Mouse (Mus musculus) limb, embryonic 12.5 days (tissue): ENCODE results near the gene Cpsf4. TPM values are rescaled to one million over a fixed set of nuclear protein-coding genes. Genes with fewer than 3 reads are reported as not detected.
A peak's percentile ranks its signal among the peaks of the same experiment; 100 is the strongest.

Experiments used
- ATAC-seq: fragments of 200-750 bp; cut with Nextera tagmentation; 2 replicates; pipeline ENCODE4 v1.8.0; 2017; ENCODE audit warnings: low read depth, moderate TSS enrichment; ENCODE audit not compliant: insufficient number of reproducible peaks, insufficient read depth, low FRiP score, low TSS enrichment
- H3K27ac ChIP-seq: fragments of 300-500 bp; sonication (generic); 2 replicates; pipeline ENCODE4 v1.5.1; 2016; ENCODE audit warnings: mild to moderate bottlenecking, moderate library complexity
- H3K27me3 ChIP-seq: fragments of 300-500 bp; sonication (generic); 2 replicates; pipeline ENCODE4 v1.6.1; 2016; ENCODE audit warnings: mild to moderate bottlenecking, moderate library complexity
- H3K36me3 ChIP-seq: fragments of 300-500 bp; sonication (generic); 2 replicates; pipeline ENCODE4 v1.6.1; 2016; ENCODE audit warnings: mild to moderate bottlenecking, moderate library complexity
- H3K4me1 ChIP-seq: fragments of 300-500 bp; sonication (generic); replicated peaks from 2 replicates; pipeline ENCODE4 v1.6.1; 2016
- H3K4me2 ChIP-seq: fragments of 300-500 bp; sonication (generic); 2 replicates; pipeline ENCODE4 v1.6.1; 2016; ENCODE audit warnings: mild to moderate bottlenecking, moderate library complexity
- H3K4me3 ChIP-seq: fragments of 300-500 bp; sonication (generic); replicated peaks from 2 replicates; pipeline ENCODE4 v1.5.1; 2016; ENCODE audit warnings: mild to moderate bottlenecking
- H3K9ac ChIP-seq: fragments of 300-500 bp; sonication (generic); replicated peaks from 2 replicates; pipeline ENCODE4 v1.6.1; 2016; ENCODE audit warnings: mild to moderate bottlenecking, moderate library complexity
- H3K9me3 ChIP-seq: fragments of 300-500 bp; sonication (generic); 2 replicates; pipeline ENCODE4 v1.6.1; 2016; ENCODE audit warnings: mild to moderate bottlenecking, moderate library complexity
- WGBS: fragments of 180-500 bp; shearing (Covaris S2); methylation state at CpG from one replicate; pipeline ENCODE4 v1.1.7; 2016; 5-methylcytosine and 5-hydroxymethylcytosine counted together
- polyA plus RNA-seq: library from polyadenylated mRNA; unstranded; fragments of >200 nt; fragmentation: Nextera tagmentation; extraction: Ambion mirVana; gene quantifications from 2 replicates; pipeline ENCODE4 v1.2.1, GENCODE M21; 2016

The Cpsf4 gene
- polyA plus RNA-seq, 1 experiment from 2014 or later = 67.2 TPM

DNA sequence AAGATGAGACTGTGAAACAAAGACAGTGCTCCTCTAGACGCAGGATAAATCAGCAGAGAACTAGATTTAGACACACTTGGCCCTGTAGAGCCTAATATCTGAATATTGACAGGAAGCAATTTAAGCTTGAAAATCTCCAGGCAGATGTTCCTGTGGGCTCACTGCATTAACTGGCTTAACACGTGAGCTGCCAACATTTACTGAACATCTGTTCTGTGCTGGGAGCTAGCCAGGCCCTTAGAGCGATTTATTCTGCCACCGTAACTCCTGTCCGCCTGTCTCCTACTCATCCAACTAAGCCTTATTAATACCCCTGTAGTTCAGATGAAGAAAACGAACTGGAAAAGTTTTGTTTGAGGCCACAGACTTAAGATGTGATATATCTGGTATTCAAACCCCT, 28.2 kb upstream of the Cpsf4 start:
- H3K4me1 ChIP-seq = peaks cover 18% of the 10 kb centered on the region
- peaks cover 60% of the 10 kb centered on the region for H3K36me3 ChIP-seq
- H3K4me2 ChIP-seq = peak overlapping the region; percentile 90
- no peak for ATAC-seq
- no peaks in the 10 kb centered on the region for H3K27me3 ChIP-seq
- peak overlapping the region; percentile 86; the same call in 1 of the 2 replicates for H3K27ac ChIP-seq
- H3K9ac ChIP-seq = peak overlapping the region; percentile 86
- H3K9me3 ChIP-seq = no peaks in the 10 kb centered on the region
- WGBS = 12% methylated on average over 6 of the region's 6 CpGs
- H3K4me3 ChIP-seq = peak overlapping the region; percentile 92

DNA sequence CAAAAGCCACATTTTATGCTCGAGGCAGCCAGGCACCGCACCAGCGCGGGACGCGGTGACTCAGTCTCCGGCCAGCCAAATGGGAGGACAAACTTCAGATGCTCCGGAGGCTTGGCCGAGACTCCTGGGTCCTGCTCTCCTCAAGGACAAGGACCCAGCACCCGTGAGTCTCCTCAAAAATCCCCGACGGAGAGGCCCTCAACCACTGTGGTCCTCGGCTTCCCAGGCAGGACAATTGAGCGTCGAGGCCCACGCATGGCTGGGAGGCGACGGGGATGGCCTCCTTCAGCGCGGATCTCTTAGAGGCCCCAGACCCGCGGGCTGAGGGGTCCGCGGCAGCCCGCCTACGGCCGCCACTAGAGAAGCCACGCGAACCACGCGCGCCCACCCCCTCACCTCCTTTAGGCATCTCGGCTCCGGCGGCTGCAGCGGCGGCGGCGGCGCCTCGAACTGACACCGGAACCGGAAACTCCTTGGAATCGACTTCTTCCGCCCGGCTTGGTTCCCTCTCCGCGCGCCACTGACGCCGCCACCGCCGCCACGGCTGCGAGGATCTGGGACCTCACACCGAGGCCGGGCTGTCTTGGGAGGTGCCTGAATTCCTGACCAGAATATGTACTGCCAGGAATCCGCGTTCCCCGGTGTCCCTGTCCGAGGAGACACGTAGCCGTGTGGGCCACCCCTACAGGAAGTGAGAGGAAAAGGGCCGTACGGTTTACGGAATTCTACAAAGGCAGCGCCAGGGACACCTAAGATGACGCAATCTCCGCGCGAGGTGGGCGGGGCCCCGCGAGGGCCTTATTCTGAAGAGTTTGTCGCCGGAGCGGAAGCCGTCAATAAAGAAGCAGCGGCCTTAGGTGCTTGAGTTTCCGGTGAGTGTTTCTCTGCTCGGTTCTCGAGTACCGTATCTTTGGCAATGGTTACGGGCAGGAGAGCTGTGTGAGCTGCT, 27.2 kb upstream of the Cpsf4 start, which contains the start of the genes Pdap1 and Bud31:
Pdap1 (minus strand) TSS at position 668 of the 949 bp plus-strand sequence.
Bud31 (plus strand) TSS at position 792 of the 949 bp plus-strand sequence.
- H3K9ac ChIP-seq = peak within 1 kb of the TSS; percentile 86
- ATAC-seq = peak; percentile 86
- under 1% methylated on average over 84 of the region's 84 CpGs for WGBS
- H3K4me3 ChIP-seq = peak within 1 kb of the TSS; percentile 92
- H3K36me3 ChIP-seq = peaks cover 60% of the 10 kb centered on the region
- no peaks in the 10 kb centered on the region for H3K9me3 ChIP-seq
- peak within 1 kb of the TSS; percentile 86 for H3K27ac ChIP-seq
- peaks cover 18% of the 10 kb centered on the region for H3K4me1 ChIP-seq
- peak within 1 kb of the TSS; percentile 90 for H3K4me2 ChIP-seq
- no peaks in the 10 kb centered on the region for H3K27me3 ChIP-seq

DNA sequence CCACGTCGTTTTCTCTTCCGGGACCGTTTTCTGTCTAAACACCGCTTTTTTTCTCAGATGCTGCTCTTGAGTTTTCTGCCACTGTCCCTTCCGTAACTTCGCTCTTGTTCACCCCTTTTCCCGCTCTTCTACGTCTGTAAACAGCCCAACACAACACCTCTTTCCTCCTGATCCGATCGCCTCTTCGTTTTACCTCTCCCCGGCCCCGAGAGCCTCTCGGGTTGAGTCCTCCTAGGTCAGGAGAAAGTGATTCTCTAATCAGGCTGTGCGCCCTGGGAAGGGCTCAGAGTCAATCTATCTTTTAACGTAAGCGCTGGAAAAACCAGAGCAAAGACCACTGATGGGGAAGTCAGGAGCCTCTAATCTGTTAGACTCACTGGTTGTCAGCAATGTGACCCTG, 26.4 kb upstream of the Cpsf4 start:
- no peaks in the 10 kb centered on the region for H3K9me3 ChIP-seq
- peak overlapping the region; percentile 92 for H3K4me3 ChIP-seq
- no peak for ATAC-seq
- H3K27ac ChIP-seq = peak overlapping the region; percentile 86; the same call in 1 of the 2 replicates
- H3K4me1 ChIP-seq = peaks cover 18% of the 10 kb centered on the region
- peak overlapping the region; percentile 86 for H3K9ac ChIP-seq
- peaks cover 62% of the 10 kb centered on the region for H3K36me3 ChIP-seq
- WGBS = under 1% methylated on average over 18 of the region's 18 CpGs
- H3K4me2 ChIP-seq = peak overlapping the region; percentile 90
- H3K27me3 ChIP-seq = no peaks in the 10 kb centered on the region

DNA sequence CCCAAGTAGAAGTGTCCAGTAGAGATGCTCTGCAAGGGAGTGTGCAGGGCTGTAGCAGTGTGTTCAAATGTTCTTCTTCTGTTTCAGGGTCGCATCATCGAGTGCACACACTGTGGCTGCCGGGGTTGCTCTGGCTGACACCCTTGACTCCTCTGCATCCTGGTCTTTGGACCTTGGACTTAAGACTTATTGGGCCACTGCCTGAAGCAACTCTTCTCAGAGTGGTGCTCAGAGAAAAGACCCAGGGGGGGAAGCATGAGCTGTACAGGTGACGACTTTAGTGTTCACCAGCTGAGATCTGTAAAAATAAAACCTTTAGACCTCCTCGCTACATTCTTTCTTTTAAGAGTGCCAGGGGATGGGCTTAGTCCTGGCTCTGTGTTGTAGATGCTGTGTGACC, 19.3 kb upstream of the Cpsf4 start:
- no peaks in the 10 kb centered on the region for H3K9me3 ChIP-seq
- H3K36me3 ChIP-seq = peaks cover 100% of the 10 kb centered on the region
- no peaks in the 10 kb centered on the region for H3K4me1 ChIP-seq
- 89% methylated on average over 5 of the region's 5 CpGs for WGBS
- no peak overlapping the region for H3K4me2 ChIP-seq
- no peak overlapping the region for H3K27ac ChIP-seq
- H3K27me3 ChIP-seq = no peaks in the 10 kb centered on the region
- no peak overlapping the region for H3K9ac ChIP-seq
- no peak for ATAC-seq
- no peak overlapping the region for H3K4me3 ChIP-seq

DNA sequence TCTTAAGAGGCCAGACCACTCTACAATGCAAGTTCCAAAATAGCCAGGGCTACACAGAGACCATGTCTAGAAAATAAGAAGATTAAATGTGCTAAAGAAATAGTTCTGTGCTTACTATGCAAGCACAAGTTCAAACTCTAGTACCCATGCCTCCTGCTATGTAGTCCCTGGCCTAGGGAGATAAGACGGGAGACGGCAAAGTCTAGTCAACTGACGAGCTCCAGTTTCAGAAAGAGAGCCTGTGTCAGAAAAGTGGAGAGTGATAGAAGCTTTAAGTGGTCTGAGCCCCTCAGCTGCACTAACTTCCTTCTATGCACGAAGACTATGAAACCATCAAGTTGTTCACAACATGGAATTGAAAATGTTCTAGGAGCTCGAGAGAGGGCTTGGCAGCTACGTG, 17.7 kb upstream of the Cpsf4 start:
- Histone ChIP-seq H3K4me3 (no peak overlapping the region), H3K4me2 (no peak overlapping the region), H3K9me3 (no peaks in the 10 kb centered on the region), H3K4me1 (no peaks in the 10 kb centered on the region), H3K36me3 (peaks cover 100% of the 10 kb centered on the region), H3K27ac (no peak overlapping the region), H3K9ac (no peak overlapping the region), H3K27me3 (no peaks in the 10 kb centered on the region)
- WGBS = 87% methylated on average over 6 of the region's 6 CpGs
- no peak for ATAC-seq

DNA sequence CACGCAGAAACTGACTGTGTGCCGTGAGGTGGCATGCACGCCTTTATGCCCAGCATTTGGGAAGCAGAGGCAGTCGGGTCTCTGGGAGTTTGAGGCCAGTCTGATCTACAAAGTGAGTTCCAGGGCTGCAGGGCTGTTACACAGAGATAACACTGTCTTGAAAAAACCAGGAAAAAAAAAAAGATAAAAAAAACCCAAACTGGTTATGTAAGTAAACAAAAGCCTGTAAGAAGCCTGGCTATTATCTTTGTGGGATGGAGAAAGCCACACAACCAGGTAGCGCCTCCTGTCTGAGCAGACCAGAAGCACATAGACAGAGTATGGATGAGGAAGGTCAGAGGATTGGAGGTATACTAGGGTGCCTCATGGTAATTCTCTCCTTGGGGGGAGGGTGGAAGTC, 14.3 kb upstream of the Cpsf4 start:
- no peak for ATAC-seq
- Histone ChIP-seq H3K9me3 (no peaks in the 10 kb centered on the region), H3K27ac (no peak overlapping the region), H3K4me3 (no peak overlapping the region), H3K27me3 (no peaks in the 10 kb centered on the region), H3K36me3 (peaks cover 96% of the 10 kb centered on the region), H3K9ac (no peak overlapping the region), H3K4me2 (no peak overlapping the region), H3K4me1 (no peaks in the 10 kb centered on the region)
- WGBS = 96% methylated on average over 5 of the region's 5 CpGs

DNA sequence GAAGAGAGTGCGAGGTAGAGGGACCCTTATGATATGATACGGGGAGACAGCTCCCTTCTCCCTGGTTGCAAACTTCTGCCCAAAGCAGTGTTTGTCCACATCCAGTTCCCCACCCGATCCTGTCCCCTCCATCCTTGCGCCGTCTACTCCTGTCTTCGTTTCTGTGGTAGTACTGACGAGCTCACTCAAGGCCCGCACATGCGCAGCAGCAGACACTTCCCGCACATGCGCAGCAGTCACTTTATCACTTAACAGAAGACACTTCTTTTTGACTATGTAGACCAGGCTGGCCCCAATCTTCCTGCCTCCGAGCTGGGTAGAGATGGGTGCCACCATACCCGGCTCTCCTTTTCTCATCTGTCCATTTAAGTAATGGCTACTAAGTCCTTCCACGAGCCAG, 5.7 kb upstream of the Cpsf4 start:
- 93% methylated on average over 14 of the region's 14 CpGs for WGBS

DNA sequence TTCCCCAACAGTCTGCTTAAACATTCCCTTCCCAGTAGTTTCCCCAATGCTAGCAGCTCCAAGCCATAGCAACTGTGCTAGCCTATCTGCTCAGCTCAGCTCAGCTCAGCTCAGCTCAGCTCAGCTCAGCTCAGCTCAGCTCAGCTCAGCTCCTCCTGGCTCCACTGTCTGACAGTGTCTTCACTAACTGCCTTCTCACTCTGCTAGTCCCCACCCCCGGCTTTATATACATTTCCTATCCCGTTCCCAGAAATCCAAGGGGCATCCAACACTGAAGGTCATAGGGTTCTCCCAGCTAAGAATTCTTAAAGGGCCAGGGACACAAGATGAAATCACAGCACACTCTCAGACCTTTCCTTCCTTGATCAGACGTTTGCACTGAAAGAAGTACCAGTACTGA, 2.3 kb upstream of the Cpsf4 start:
- peaks cover 23% of the 10 kb centered on the region for H3K4me1 ChIP-seq
- H3K4me2 ChIP-seq = no peak overlapping the region
- no peak overlapping the region for H3K4me3 ChIP-seq
- H3K9me3 ChIP-seq = no peaks in the 10 kb centered on the region
- 69% methylated on average over 3 of the region's 3 CpGs for WGBS
- ATAC-seq = no peak
- 0 out of 2 replicates have a peak overlapping the region, but pooled peaks have one; percentile 8 for H3K9ac ChIP-seq
- no peaks in the 10 kb centered on the region for H3K27me3 ChIP-seq
- peaks cover 53% of the 10 kb centered on the region for H3K36me3 ChIP-seq
- no peak overlapping the region for H3K27ac ChIP-seq

More for the DNA sequence above, 5.7 kb upstream of the Cpsf4 start:
- H3K4me1 ChIP-seq = peaks cover 9% of the 10 kb centered on the region
- H3K9me3 ChIP-seq = no peaks in the 10 kb centered on the region
- H3K9ac ChIP-seq = no peak overlapping the region
- H3K4me3 ChIP-seq = no peak overlapping the region
- peaks cover 85% of the 10 kb centered on the region for H3K36me3 ChIP-seq
- H3K27me3 ChIP-seq = no peaks in the 10 kb centered on the region
- no peak overlapping the region for H3K4me2 ChIP-seq
- H3K27ac ChIP-seq = no peak overlapping the region
- ATAC-seq = no peak

DNA sequence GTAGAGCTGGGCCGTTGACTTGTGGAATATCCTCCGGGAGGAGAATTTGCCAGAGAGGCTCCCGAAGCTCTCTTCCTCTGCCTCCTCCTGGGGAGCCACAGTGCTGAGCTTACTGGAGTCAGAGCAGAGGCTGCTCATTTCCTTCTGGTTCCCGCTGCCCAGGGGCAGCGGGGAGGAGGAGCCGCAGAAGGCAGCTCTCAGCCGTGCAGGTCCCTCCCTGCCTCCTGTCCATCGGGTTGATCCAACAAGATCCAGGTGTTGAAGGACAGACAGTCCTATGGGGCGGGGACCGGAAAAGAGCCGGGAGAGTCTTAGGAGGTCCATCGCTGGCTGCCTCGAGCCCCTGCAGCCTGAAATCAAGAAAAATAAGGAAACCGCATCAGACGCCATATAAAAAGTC, 1.8 kb upstream of the Cpsf4 start:
- H3K27me3 ChIP-seq = no peaks in the 10 kb centered on the region
- no peak for ATAC-seq
- no peak overlapping the region for H3K4me3 ChIP-seq
- H3K9me3 ChIP-seq = no peaks in the 10 kb centered on the region
- WGBS = 82% methylated on average over 15 of the region's 15 CpGs
- 0 out of 2 replicates have a peak overlapping the region, but pooled peaks have one; percentile 8 for H3K9ac ChIP-seq
- H3K4me2 ChIP-seq = no peak overlapping the region
- peaks cover 51% of the 10 kb centered on the region for H3K36me3 ChIP-seq
- H3K4me1 ChIP-seq = peaks cover 23% of the 10 kb centered on the region
- H3K27ac ChIP-seq = no peak overlapping the region

DNA sequence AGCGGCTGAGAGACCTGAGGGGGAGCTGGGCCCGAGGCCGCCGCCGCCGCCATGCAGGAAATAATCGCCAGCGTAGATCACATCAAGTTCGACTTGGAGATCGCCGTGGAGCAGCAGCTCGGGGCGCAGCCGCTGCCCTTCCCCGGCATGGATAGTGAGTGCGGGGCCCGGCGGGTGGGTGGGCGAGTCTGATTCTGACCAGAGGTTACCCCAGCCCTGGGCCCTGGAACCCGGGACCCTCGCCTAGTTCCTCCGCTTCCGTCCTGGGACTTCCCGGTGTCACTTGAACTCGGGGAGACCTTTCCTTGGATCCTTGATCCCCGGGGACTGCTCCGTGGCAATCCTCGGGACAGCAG, 271 bp downstream of the Cpsf4 start:
- WGBS = 1% methylated on average over 28 of the region's 28 CpGs
- Histone ChIP-seq H3K36me3 (peaks cover 52% of the 10 kb centered on the region), H3K27me3 (no peaks in the 10 kb centered on the region), H3K9me3 (no peaks in the 10 kb centered on the region), H3K4me2 (peak overlapping the region; percentile 91), H3K4me3 (peak overlapping the region; percentile 95), H3K4me1 (peaks cover 23% of the 10 kb centered on the region), H3K9ac (peak overlapping the region; percentile 92), H3K27ac (peak overlapping the region; percentile 86)
- ATAC-seq = peak; percentile 60

DNA sequence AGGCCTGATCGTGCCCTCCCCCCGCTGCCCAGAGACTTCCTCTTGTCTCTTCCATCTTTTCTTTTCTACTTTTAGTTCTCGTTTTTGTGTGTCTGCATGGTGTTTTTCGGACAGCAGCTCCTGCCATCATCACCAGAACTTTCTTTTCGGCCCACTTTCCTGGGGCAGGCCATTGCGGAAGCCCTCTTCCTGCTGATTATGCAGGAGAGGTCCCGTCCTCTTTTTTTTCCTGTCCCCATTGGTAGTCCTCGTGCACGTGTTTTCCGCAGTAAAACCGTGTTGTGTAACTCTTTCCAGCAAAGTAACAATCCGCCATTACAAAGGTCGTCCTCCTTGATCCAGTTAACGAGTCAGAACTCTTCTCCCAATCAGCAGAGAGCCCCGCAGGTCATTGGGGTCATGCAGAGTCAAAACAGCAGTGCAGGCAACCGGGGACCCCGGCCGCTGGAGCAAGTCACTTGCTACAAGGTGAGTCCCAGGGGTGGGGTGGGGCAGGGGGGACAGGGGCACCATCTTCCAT, 11.5 kb downstream of the Cpsf4 start:
- Histone ChIP-seq H3K4me3 (no peak overlapping the region), H3K4me1 (no peaks in the 10 kb centered on the region), H3K9ac (no peak overlapping the region), H3K36me3 (peaks cover 100% of the 10 kb centered on the region), H3K9me3 (no peaks in the 10 kb centered on the region), H3K27me3 (no peaks in the 10 kb centered on the region), H3K4me2 (no peak overlapping the region), H3K27ac (no peak overlapping the region)
- no peak for ATAC-seq
- WGBS = 83% methylated on average over 18 of the region's 18 CpGs
